Mouse (Mus musculus) layer of hippocampus, postnatal 10 days (tissue): ENCODE measurements around the gene Ccm2. TPM values are rescaled to one million over a fixed set of nuclear protein-coding genes. Genes with fewer than 3 reads are reported as not detected.

Experiments used
- DNase-seq, 2 experiments: peaks; one replicate each; pipeline ENCODE4 v3.0.0; 2021; ENCODE audit warnings: low spot score in 2 of 2
- total RNA-seq, 2 experiments: library from RNA; stranded (reverse); gene quantifications; 2 replicates each; pipeline ENCODE4 v1.2.3; 2021

Ccm2 gene
- total RNA-seq, 2 experiments from 2014 or later: 52.4 to 57.9 TPM

DNA sequence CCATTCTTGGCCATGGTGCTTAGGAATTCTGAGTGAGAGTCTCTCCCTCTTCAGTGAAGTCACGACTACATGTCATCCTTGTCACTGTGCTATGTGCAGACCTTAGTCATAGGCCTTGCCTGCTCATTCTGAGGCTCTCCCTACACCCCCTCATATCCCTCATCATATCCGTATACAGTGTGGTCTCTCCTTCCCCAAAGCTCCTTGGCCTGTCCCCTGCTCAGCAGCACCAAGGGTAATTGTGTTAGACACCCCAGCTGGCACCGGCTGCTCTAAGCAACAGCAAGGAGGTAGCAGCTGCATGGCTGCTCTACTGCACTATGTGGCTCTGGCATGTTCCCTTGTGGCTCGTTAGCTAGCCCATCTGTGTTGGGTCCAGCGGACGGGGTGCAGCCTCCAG is 97.9 kb downstream of the Ccm2 start:
- DNase-seq: no peak

Other genes starting within 250 kb of the Ccm2 start
- gene Zmiz2, start 157.8 kb upstream of the Ccm2 start, total RNA-seq: 100 to 1,000 TPM; 149 to 163 TPM
- 1,000 to 10,000 TPM; 2,229 to 2,426 TPM for gene Ppia, start 131.4 kb upstream of the Ccm2 start, total RNA-seq
- gene H2afv, start 102.4 kb upstream of the Ccm2 start, total RNA-seq: 10 to 100 TPM; 48.5 to 53.6 TPM
- 100 to 1,000 TPM; 249 to 250 TPM for gene Purb, start 71.0 kb upstream of the Ccm2 start, total RNA-seq
- under 1 TPM; 0.25 to 0.49 TPM for gene Myo1g, start 25.9 kb upstream of the Ccm2 start, total RNA-seq
- 10 to 100 TPM; 68.6 to 75.4 TPM for gene Nacad, start 59.2 kb downstream of the Ccm2 start, total RNA-seq
- gene Tbrg4, start 79.2 kb downstream of the Ccm2 start, total RNA-seq: 10 to 100 TPM; 52.8 to 53.3 TPM
- not detected for gene Wap, start 91.8 kb downstream of the Ccm2 start, total RNA-seq
- gene Ramp3, start 111.6 kb downstream of the Ccm2 start, total RNA-seq: 1 to 10 TPM; 5.4 to 6.8 TPM